Mouse (Mus musculus) midbrain, postnatal 0 days (tissue): ENCODE measurements around the gene Tmed6. TPM values are rescaled to one million over a fixed set of nuclear protein-coding genes. Genes with fewer than 3 reads are reported as not detected.

Source experiments
- ATAC-seq: fragments of 200-750 bp; cut with Nextera tagmentation; 2 replicates; pipeline ENCODE4 v1.8.0; 2017; ENCODE audit warnings: moderate number of reproducible peaks, mild to moderate bottlenecking, moderate TSS enrichment, moderate library complexity; ENCODE audit not compliant: low FRiP score
- DNase-seq: peaks from one replicate; pipeline ENCODE4 v3.0.0-alpha.2; 2015; ENCODE audit warnings: low spot score
- H3K27ac ChIP-seq: fragments of 300-500 bp; sonication (generic); 2 replicates; pipeline ENCODE4 v1.5.1; 2014; ENCODE audit warnings: low read depth, mild to moderate bottlenecking, low read length, mixed read lengths
- H3K27me3 ChIP-seq: fragments of 300-500 bp; sonication (generic); 2 replicates; pipeline ENCODE4 v1.6.1; 2014; ENCODE audit warnings: low read length, control low read depth, mixed read lengths; ENCODE audit not compliant: insufficient read depth
- H3K36me3 ChIP-seq: fragments of 300-500 bp; sonication (generic); 2 replicates; pipeline ENCODE4 v1.6.1; 2014; ENCODE audit warnings: low read length, control low read depth, mixed read lengths; ENCODE audit not compliant: insufficient read depth
- H3K4me1 ChIP-seq: fragments of 300-500 bp; sonication (generic); 2 replicates; pipeline ENCODE4 v1.6.1; 2014; ENCODE audit warnings: mild to moderate bottlenecking, control low read depth, antibody characterized with exemption, low read length, mixed read lengths; ENCODE audit not compliant: insufficient read depth
- H3K4me2 ChIP-seq: fragments of 300-500 bp; sonication (generic); 2 replicates; pipeline ENCODE4 v1.6.1; 2014; ENCODE audit warnings: low read depth, mild to moderate bottlenecking, low read length, mixed read lengths; ENCODE audit not compliant: poor library complexity, severe bottlenecking
- H3K4me3 ChIP-seq: fragments of 300-500 bp; sonication (generic); 2 replicates; pipeline ENCODE4 v1.5.1; 2014; ENCODE audit warnings: low read depth, mild to moderate bottlenecking, low read length, moderate library complexity
- H3K9ac ChIP-seq: fragments of 300-500 bp; sonication (generic); replicated peaks from 2 replicates; pipeline ENCODE4 v1.6.1; 2014; ENCODE audit warnings: mild to moderate bottlenecking, low read length, moderate library complexity, mixed read lengths; ENCODE audit not compliant: poor library complexity, severe bottlenecking
- H3K9me3 ChIP-seq: fragments of 300-500 bp; sonication (generic); 2 replicates; pipeline ENCODE4 v1.6.1; 2016; ENCODE audit warnings: low read length, control low read depth
- CTCF ChIP-seq: IDR thresholded peaks from 2 replicates; pipeline ENCODE4 v1.5.1; 2016; ENCODE audit warnings: antibody characterized with exemption, mild to moderate bottlenecking
- WGBS: fragments of 180-500 bp; shearing (Covaris S2); extraction: QIAGEN DNeasy Blood & Tissue Kit; methylation state at CpG from one replicate; pipeline ENCODE4 v1.1.7; 2014; 5-methylcytosine and 5-hydroxymethylcytosine counted together
- polyA plus RNA-seq: library from polyadenylated mRNA; unstranded; fragments of >200 nt; fragmentation: Nextera tagmentation; extraction: Ambion mirVana; gene quantifications from 2 replicates; pipeline ENCODE4 v1.2.1, GENCODE M21; 2015
- total RNA-seq: library from RNA; depleted of rRNA; stranded (reverse); fragments of >200 nt; gene quantifications from 2 replicates; pipeline ENCODE4 v1.2.3, GENCODE M21; 2014

The Tmed6 gene
- total and polyA plus RNA-seq, 2 experiments from 2014 or later, result not detected

DNA sequence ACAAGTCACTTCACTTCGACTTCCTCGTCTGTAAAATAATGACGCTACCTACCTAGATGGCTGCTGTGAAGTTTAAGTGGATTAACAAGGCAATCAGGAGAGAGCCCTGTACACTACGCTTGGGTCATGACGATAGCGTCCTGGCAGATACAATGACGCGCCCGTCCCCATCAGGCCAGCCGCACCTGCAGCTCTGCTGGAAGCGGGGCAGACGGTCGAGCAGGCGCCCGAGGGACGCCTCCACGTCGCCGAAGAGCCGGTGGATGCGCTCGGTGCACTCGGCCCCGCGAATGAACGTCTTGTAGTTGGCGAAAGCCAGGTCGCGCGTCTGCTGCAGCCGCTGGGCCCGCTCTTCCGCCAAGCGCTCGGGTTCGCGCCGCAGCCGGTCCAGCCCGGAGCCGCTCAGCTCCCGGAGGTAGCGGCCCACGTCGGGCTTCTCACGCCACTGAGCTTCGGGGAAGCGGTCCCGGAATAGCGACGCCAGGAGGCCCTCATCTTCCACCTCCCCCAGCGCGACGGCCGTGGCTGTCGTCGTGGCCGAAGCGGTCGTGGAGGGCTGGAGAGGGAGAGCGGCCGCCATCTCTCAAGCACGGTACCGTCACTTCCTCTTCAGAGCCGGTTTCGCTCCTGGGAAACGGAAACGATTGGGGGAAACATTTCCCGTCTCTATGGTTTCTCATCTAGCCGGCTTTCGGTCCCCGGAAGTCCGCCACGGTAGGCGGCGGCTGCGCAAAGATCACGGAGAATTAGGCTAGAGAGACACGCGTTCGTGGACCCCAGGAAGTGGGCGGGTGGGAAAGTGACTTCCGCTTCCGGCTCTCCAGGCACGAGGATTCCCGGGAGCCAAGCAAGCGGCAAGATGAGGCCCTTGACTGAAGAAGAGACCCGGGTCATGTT is 9.1 kb downstream of the Tmed6 start, which contains the start of the genes Cog8 and Nip7:
Cog8 (minus strand) TSS at position 614 of the 897 bp plus-strand sequence.
Nip7 (plus strand) TSS at position 802 of the 897 bp plus-strand sequence.
- H3K36me3 ChIP-seq, result peaks cover 23% of the 10 kb centered on the region
- H3K27ac ChIP-seq, result peak within 1 kb of the TSS; percentile 85
- peak within 1 kb of the TSS; percentile 84 for H3K4me2 ChIP-seq
- no peaks in the 10 kb centered on the region for H3K9me3 ChIP-seq
- ATAC-seq (peak; percentile 94), DNase-seq (peak; percentile 99)
- H3K27me3 ChIP-seq, result no peaks in the 10 kb centered on the region
- peak within 1 kb of the TSS; percentile 92 for H3K4me3 ChIP-seq
- peak within 1 kb of the TSS; percentile 87 for H3K9ac ChIP-seq
- 0 out of 2 replicates have a peak, but pooled peaks have one; percentile 10 for TF ChIP-seq CTCF
- H3K4me1 ChIP-seq, result peaks cover 5% of the 10 kb centered on the region; the same call in 1 of the 2 replicates
- WGBS, result under 1% methylated on average over 86 of the region's 88 CpGs

GRCm38 (mm10) chr8:107052046-107052445 is 13.4 kb downstream of the Tmed6 start:
- WGBS, result 97% methylated on average over 8 of the region's 8 CpGs
- H3K9me3 ChIP-seq, result no peaks in the 10 kb centered on the region
- peaks cover 7% of the 10 kb centered on the region; the same call in 1 of the 2 replicates for H3K4me1 ChIP-seq
- no peak for DNase-seq
- no peak overlapping the region for H3K4me2 ChIP-seq
- peaks cover 17% of the 10 kb centered on the region for H3K36me3 ChIP-seq
- no peaks in the 10 kb centered on the region for H3K27me3 ChIP-seq
- TF ChIP-seq CTCF, result no peak
- no peak for ATAC-seq
- H3K9ac ChIP-seq, result no peak overlapping the region
- no peak overlapping the region for H3K4me3 ChIP-seq
- H3K27ac ChIP-seq, result no peak overlapping the region

GRCm38 (mm10) chr8:107049480-107049879 is 16.0 kb downstream of the Tmed6 start:
- Histone ChIP-seq H3K27me3 (no peaks in the 10 kb centered on the region), H3K36me3 (peaks cover 36% of the 10 kb centered on the region), H3K9ac (no peak overlapping the region), H3K27ac (no peak overlapping the region), H3K9me3 (no peaks in the 10 kb centered on the region), H3K4me2 (no peak overlapping the region), H3K4me1 (peaks cover 2% of the 10 kb centered on the region; the same call in 1 of the 2 replicates), H3K4me3 (no peak overlapping the region)
- 97% methylated on average over 4 of the region's 4 CpGs for WGBS
- no peak for TF ChIP-seq CTCF
- DNase-seq (no peak), ATAC-seq (no peak)

- H3K4me2 ChIP-seq, result peak within 1 kb of the TSS; percentile 81
- peaks cover 2% of the 10 kb centered on the region; the same call in 1 of the 2 replicates for H3K4me1 ChIP-seq
- H3K27ac ChIP-seq, result peak within 1 kb of the TSS; percentile 90
- 2% methylated on average over 83 of the region's 87 CpGs for WGBS
- H3K36me3 ChIP-seq, result peaks cover 46% of the 10 kb centered on the region
- peak; percentile 84 for ATAC-seq
- no peaks in the 10 kb centered on the region for H3K27me3 ChIP-seq
- DNase-seq, result peak; percentile 86
- no peaks in the 10 kb centered on the region for H3K9me3 ChIP-seq
- peak within 1 kb of the TSS; percentile 79 for H3K9ac ChIP-seq
- no peak; the same call in 1 of the 2 replicates for TF ChIP-seq CTCF
- peak within 1 kb of the TSS; percentile 77 for H3K4me3 ChIP-seq
Observed at GRCm38 (mm10) chr8:107048061-107048941, 17.1 kb downstream of the Tmed6 start, which contains the start of gene Pdf. Pdf (minus strand) TSS chr8:107048614.

GRCm38 (mm10) chr8:107046976-107047375 is 18.5 kb downstream of the Tmed6 start:
- peaks cover 47% of the 10 kb centered on the region for H3K36me3 ChIP-seq
- DNase-seq, result no peak
- H3K4me2 ChIP-seq, result no peak overlapping the region
- no peak overlapping the region for H3K4me3 ChIP-seq
- no peak overlapping the region for H3K9ac ChIP-seq
- H3K4me1 ChIP-seq, result peaks cover 2% of the 10 kb centered on the region; the same call in 1 of the 2 replicates
- 85% methylated on average over 5 of the region's 5 CpGs for WGBS
- no peaks in the 10 kb centered on the region for H3K9me3 ChIP-seq
- H3K27me3 ChIP-seq, result no peaks in the 10 kb centered on the region
- no peak for TF ChIP-seq CTCF
- no peak overlapping the region for H3K27ac ChIP-seq
- ATAC-seq, result no peak
